Mouse (Mus musculus) heart, postnatal 0 days (tissue): ENCODE measurements around the gene Trim56. TPM values are rescaled to one million over a fixed set of nuclear protein-coding genes. Genes with fewer than 3 reads are reported as not detected.
"Not testable (repeated sequence)": the region's sequence is repeated elsewhere in the genome, so short reads cannot be mapped to it uniquely, and the experiment has no call there.

Source experiments
- ATAC-seq: fragments of 200-750 bp; cut with Nextera tagmentation; 2 replicates; pipeline ENCODE4 v1.8.0; 2017; ENCODE audit warnings: low read depth, moderate number of reproducible peaks, moderate library complexity; ENCODE audit not compliant: insufficient read depth
- DNase-seq: peaks from one replicate; pipeline ENCODE4 v3.0.0-alpha.2; 2016; ENCODE audit warnings: low spot score
- H3K27ac ChIP-seq: fragments of 300-500 bp; sonication (generic); 2 replicates; pipeline ENCODE4 v1.5.1; 2014; ENCODE audit warnings: low read depth, mild to moderate bottlenecking
- H3K27me3 ChIP-seq: fragments of 300-500 bp; sonication (generic); 2 replicates; pipeline ENCODE4 v1.6.1; 2014; ENCODE audit warnings: low read length, mixed read lengths; ENCODE audit not compliant: control insufficient read depth, insufficient read depth
- H3K36me3 ChIP-seq: fragments of 300-500 bp; sonication (generic); replicated peaks from 2 replicates; pipeline ENCODE4 v1.6.1; 2014; ENCODE audit warnings: low read length, mixed read lengths; ENCODE audit not compliant: control insufficient read depth, insufficient read depth
- H3K4me1 ChIP-seq: fragments of 300-500 bp; sonication (generic); 2 replicates; pipeline ENCODE4 v1.6.1; 2014; ENCODE audit warnings: antibody characterized with exemption; ENCODE audit not compliant: control insufficient read depth, insufficient read depth
- H3K4me2 ChIP-seq: fragments of 300-500 bp; sonication (generic); 2 replicates; pipeline ENCODE4 v1.6.1; 2014; ENCODE audit warnings: low read depth, mild to moderate bottlenecking, low read length, moderate library complexity
- H3K4me3 ChIP-seq: fragments of 300-500 bp; sonication (generic); 2 replicates; pipeline ENCODE4 v1.5.1; 2014; ENCODE audit warnings: low read depth, low read length
- H3K9ac ChIP-seq: fragments of 300-500 bp; sonication (generic); replicated peaks from 2 replicates; pipeline ENCODE4 v1.6.1; 2014; ENCODE audit warnings: low read depth, low read length, mixed read lengths
- H3K9me3 ChIP-seq: fragments of 300-500 bp; sonication (generic); replicated peaks from 2 replicates; pipeline ENCODE4 v1.6.1; 2016; ENCODE audit warnings: low read length; ENCODE audit not compliant: control insufficient read depth
- CTCF ChIP-seq: IDR thresholded peaks from 2 replicates; pipeline ENCODE4 v1.5.1; 2016; ENCODE audit warnings: antibody characterized with exemption, control low read depth, low read depth
- EP300 ChIP-seq: IDR thresholded peaks from 2 replicates; pipeline ENCODE4 v1.6.1; 2016; ENCODE audit warnings: antibody characterized with exemption, low read depth
- WGBS: fragments of 180-500 bp; shearing (Covaris S2); extraction: QIAGEN DNeasy Blood & Tissue Kit; methylation state at CpG from one replicate; pipeline ENCODE4 v1.1.7; 2014; 5-methylcytosine and 5-hydroxymethylcytosine counted together
- polyA plus RNA-seq: library from polyadenylated mRNA; unstranded; fragments of >200 nt; fragmentation: Nextera tagmentation; extraction: Ambion mirVana; gene quantifications from 2 replicates; pipeline ENCODE4 v1.2.1, GENCODE M21; 2015
- total RNA-seq: library from RNA; depleted of rRNA; stranded (reverse); fragments of >200 nt; gene quantifications from 2 replicates; pipeline ENCODE4 v1.2.3, GENCODE M21; 2014; ENCODE audit warnings: low replicate concordance; rRNA removed

The Trim56 gene
- total RNA-seq (15.1 and 20.3 TPM in 2 replicates), polyA plus RNA-seq (4.7 and 4.9 TPM in 2 replicates)

DNA sequence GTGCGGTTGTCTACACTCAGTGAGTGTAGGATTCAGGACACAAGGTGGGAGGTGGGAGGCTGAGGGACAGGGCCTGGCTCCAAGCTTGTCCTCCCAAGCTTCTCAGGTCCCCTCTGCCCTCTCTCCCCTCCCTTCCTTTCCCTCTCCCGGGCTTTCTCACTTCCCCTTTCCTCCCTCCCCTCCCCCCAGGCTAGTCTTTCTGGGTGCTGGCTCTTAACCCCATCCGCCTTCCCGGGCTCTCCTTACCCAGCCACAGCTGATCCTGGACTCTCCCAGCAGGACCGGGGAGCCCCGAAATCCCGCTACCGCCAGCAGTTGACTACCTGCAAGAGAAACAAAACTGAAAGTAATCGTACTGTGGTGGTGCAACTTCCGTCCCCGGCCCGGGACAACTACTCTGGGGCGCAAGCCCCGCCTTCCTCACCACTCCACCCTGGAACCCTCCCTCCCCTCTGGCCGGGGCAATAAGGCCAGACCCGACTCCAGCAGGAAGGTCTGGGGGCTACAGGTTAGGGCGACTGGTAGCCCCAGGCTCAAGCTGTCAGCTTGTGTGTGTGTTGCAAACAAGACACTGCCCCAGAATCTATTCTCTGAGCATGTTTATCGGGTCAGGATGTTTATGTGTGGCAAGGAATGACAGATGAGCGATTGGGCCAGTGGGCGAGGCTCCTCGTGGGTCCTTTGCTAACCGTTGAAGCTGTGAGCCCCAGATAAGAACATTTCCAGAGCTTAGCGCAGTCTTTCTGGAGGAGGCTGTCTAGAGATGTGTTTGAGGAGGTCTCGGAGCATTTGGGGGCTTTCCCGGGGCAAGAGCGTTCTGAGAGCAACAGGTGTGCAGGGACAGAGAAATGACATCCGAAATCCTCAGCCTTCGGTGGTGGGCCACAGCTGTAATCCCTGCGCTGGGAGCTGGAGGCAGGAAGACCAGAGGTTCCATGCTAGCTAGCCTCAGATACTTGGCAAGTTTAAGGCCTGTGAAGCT, at the start of gene Trim56:
Trim56 (minus strand) TSS at position 344 of the 982 bp plus-strand sequence.
- ATAC-seq: peak; percentile 84
- 6% methylated on average over 28 of the region's 29 CpGs for WGBS
- H3K27ac ChIP-seq: peak within 1 kb of the TSS; percentile 81
- H3K9me3 ChIP-seq: no peaks in the 10 kb centered on the region
- DNase-seq: peak; percentile 67
- peak within 1 kb of the TSS; percentile 71 for H3K4me3 ChIP-seq
- peaks cover 24% of the 10 kb centered on the region for H3K36me3 ChIP-seq
- peak within 1 kb of the TSS; percentile 77 for H3K9ac ChIP-seq
- H3K4me2 ChIP-seq: peak within 1 kb of the TSS; percentile 80
- no peaks in the 10 kb centered on the region for H3K4me1 ChIP-seq
- TF ChIP-seq CTCF (no peak), EP300 (no peak)
- no peaks in the 10 kb centered on the region for H3K27me3 ChIP-seq

DNA sequence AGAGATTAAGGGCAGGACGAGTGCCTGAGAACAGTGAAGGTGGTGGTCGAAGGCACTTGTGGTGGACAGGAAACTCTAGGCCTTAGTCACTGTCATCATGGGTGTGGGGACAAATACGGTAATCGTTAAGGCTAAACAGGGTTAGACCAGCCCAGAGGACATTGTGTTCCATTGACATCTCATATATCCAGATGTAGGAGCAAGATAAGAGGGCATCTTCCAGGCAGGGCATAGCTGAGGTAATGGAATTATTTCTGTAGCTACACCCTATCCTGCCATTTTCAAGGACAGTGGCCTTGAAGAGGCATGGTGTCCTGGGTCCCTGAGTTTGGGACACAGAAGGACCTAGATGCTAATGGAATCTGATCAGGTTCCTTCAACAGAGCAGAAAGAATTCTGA, 45.8 kb upstream of the Trim56 start:
- no peak overlapping the region for H3K4me2 ChIP-seq
- no peaks in the 10 kb centered on the region for H3K9me3 ChIP-seq
- H3K4me1 ChIP-seq: no peaks in the 10 kb centered on the region
- DNase-seq (no peak), ATAC-seq (no peak)
- 59% methylated on average over 4 of the region's 4 CpGs for WGBS
- no peaks in the 10 kb centered on the region for H3K27me3 ChIP-seq
- H3K27ac ChIP-seq: no peak overlapping the region
- TF ChIP-seq CTCF (no peak), EP300 (no peak)
- H3K4me3 ChIP-seq: no peak overlapping the region
- no peaks in the 10 kb centered on the region for H3K36me3 ChIP-seq
- H3K9ac ChIP-seq: no peak overlapping the region

DNA sequence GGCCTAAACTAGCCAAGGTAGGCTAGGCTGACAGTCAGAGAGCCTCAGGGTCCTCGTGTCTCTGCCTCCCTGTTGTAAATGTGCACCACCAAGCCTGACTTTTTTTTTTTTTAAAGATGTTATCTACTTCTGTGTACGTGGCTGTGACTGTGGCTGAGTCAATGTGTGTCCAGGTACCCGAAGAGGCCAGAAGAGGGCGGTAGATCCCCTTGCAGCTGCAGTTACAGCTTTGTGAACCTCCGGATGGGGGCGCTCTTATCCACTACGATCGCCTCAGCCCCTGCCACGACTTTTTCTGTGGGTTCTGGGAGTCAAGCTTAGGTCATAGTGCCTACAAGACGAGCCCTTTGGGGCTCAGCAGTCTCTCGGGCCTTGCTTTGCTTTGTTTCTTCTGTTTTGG, 43.5 kb upstream of the Trim56 start:
- ATAC-seq (no peak), DNase-seq (no peak)
- Histone ChIP-seq H3K9me3 (no peaks in the 10 kb centered on the region), H3K4me3 (no peak overlapping the region), H3K27ac (no peak overlapping the region), H3K9ac (no peak overlapping the region), H3K36me3 (no peaks in the 10 kb centered on the region), H3K4me2 (no peak overlapping the region), H3K27me3 (no peaks in the 10 kb centered on the region), H3K4me1 (no peaks in the 10 kb centered on the region)
- whole genome bisulfite sequencing: 26% methylated on average over 11 of the region's 11 CpGs
- TF ChIP-seq EP300: no peak
- peak; percentile 50 for TF ChIP-seq CTCF

DNA sequence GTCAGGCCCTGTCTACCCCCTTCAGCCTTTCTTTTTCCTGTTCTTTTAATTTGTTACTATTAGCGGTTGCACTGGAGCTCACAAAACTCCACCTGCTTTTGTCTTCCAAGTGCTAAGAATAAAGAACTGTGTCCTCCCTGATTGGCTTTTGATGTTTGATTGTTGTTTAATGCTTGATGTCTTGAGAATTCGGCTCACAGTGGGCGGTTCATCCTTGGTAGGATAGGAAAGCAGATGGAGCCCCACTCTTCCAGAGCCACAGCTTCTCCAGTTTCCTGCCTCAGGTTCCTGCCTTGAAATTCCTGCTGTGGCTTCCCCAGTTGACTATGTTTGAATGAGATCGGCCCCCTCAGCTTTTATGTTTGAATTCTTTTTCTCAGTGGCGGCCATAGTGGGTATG, 37.3 kb upstream of the Trim56 start:
- no peaks in the 10 kb centered on the region for H3K27me3 ChIP-seq
- DNase-seq (no peak), ATAC-seq (no peak)
- H3K36me3 ChIP-seq: no peaks in the 10 kb centered on the region
- no peaks in the 10 kb centered on the region for H3K4me1 ChIP-seq
- TF ChIP-seq CTCF (no peak), EP300 (no peak)
- H3K9ac ChIP-seq: no peak overlapping the region
- H3K4me2 ChIP-seq: no peak overlapping the region
- WGBS: 87% methylated on average over 5 of the region's 5 CpGs
- peaks cover 25% of the 10 kb centered on the region for H3K9me3 ChIP-seq
- H3K4me3 ChIP-seq: no peak overlapping the region
- no peak overlapping the region for H3K27ac ChIP-seq

DNA sequence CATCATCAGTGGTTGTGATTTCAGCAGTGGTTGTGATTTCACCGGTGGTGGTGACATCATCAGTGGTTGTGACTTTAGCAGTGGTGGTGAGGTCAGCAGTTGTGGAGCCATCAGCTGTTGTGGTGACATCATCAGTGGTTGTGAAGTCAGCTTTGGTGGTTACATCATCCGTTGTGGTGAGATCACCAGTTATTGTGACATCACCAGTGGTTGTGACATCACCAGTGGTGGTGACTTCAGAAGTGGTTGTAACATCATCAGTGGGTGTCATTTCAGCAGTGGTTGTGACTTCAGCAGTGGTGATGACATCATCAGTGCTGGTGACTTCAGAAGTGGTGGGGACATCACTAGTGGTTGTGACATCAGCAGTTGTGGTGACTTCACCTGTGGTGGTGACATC, 36.6 kb upstream of the Trim56 start:
- H3K4me3 ChIP-seq: no peak overlapping the region
- peaks cover 25% of the 10 kb centered on the region for H3K9me3 ChIP-seq
- no peak overlapping the region for H3K9ac ChIP-seq
- 69% methylated on average over 2 of the region's 2 CpGs for WGBS
- no peak overlapping the region for H3K27ac ChIP-seq
- H3K36me3 ChIP-seq: no peaks in the 10 kb centered on the region
- H3K4me2 ChIP-seq: no peak overlapping the region
- ATAC-seq (peak; percentile 47; the same call in 1 of the 2 replicates), DNase-seq (no peak)
- no peak for TF ChIP-seq EP300
- TF ChIP-seq CTCF: no peak
- no peaks in the 10 kb centered on the region for H3K4me1 ChIP-seq
- no peaks in the 10 kb centered on the region for H3K27me3 ChIP-seq

DNA sequence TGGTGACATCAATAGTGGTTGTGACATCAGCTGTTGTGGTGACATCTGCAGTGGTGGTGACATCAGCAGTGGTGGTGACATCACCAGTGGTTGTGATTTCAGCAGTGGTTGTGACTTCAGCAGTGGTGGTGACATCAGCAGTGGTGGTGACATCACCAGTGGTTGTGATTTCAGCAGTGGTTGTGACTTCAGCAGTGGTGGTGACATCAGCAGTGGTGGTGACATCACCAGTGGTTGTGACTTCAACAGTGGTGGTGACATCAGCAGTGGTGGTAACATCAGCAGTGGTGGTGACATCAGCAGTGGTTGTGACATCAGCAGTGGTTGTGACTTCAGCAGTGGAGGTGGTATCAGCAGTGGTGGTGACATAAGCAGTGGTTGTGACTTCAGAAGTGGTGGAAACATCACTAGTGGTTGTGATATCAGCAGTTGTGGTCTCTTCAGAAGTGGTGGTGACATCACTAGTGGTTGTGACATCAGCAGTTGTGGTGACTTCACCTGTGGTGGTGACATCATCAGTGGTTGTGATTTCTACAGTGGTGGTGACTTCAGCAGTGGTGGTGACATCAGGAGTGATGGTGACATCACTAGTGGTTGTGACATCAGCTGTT, 33.4 kb upstream of the Trim56 start, which contains the start of gene Muc3:
Muc3 (minus strand) TSS at position 51 of the 611 bp plus-strand sequence.
- not testable (repeated sequence) for ATAC-seq, DNase-seq, H3K36me3 ChIP-seq, H3K4me1 ChIP-seq, H3K4me2 ChIP-seq, H3K4me3 ChIP-seq, H3K27me3 ChIP-seq, H3K27ac ChIP-seq, H3K9ac ChIP-seq
- peaks cover 25% of the 10 kb centered on the region for H3K9me3 ChIP-seq
